Mouse (Mus musculus): ENCODE measurements around the gene A430005L14Rik. TPM values are rescaled to one million over a fixed set of nuclear protein-coding genes. Genes with fewer than 3 reads are reported as not detected.

The A430005L14Rik gene
- total RNA-seq, 2 experiments from 2014 or later, result 18.8 to 21.4 TPM

DNA sequence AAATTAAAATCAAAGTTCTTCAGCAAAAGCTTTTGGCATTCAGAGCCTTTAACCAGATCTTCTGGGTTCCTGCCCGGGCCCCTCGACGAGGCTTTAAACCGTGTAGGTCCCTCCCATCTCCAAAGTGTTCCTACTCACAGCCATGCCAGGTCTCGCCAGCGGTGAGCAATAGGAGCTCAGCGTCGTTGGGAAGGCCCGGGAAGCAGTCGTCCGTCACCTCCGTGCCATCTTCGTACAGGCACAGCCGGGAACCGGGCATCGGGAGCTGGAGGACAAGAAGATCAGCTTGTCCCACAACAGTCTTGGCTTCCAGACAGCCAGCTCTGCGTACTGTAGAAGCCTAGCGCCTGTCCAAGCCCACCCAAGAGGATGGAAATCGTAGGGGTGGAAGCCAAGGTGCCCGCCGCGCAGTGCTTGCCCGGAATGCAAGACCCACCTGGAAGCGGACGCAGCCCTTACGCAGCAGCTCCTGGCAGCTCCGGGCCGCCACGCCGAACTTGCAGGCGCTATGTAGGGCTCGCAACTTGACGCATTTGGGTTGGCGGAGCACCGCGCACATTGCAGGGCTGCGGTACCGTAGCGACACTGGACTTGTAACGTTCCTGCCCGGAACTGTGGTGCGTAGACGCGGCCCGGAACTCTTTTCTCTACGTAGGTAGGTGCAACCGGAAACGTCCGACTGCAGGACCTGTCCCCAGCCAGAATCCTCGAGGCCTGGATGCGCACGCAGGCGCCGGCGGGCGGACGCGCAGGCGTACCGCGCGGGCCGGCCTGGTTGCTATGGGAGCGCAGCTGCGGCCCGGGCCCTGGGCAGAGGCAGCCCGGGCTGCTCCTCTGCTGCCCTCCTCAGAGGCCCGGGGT, 17.6 kb downstream of the A430005L14Rik start, which contains the start of the genes Dffb and Cep104:
Gene Dffb (minus strand): TSS at position 696 of the 861 bp plus-strand sequence.
Gene Cep104 (plus strand): TSS at position 764 of the 861 bp plus-strand sequence.
- peak; percentile 96 to 97 for DNase-seq

- no peak for DNase-seq
Measured at GRCm38 (mm10) chr4:153975292-153975662, 18.2 kb downstream of the A430005L14Rik start.

- DNase-seq, result no peak
Measured at GRCm38 (mm10) chr4:153975768-153976167, 18.7 kb downstream of the A430005L14Rik start.

GRCm38 (mm10) chr4:153979243-153979642, 22.2 kb downstream of the A430005L14Rik start:
- no peak for DNase-seq

DNA sequence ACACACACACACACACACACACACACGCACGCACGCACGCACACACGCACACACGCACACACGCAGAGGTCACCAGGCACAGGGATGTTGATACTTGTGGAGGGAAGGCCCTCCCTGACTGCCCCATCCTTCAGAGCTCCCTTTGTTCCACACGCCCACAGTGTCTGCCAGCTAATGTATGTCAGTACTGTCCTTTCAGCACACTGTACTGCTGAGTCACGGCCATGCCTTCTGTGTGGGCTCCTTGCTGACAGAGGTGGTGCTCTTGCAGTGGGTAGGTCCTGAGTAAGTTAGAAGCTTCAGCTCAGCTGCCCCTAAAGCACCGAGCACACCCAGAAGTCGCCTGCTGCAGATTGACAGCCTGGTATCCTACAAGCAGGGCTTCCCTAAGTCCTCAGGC, 23.4 kb downstream of the A430005L14Rik start:
- DNase-seq, result no peak

DNA sequence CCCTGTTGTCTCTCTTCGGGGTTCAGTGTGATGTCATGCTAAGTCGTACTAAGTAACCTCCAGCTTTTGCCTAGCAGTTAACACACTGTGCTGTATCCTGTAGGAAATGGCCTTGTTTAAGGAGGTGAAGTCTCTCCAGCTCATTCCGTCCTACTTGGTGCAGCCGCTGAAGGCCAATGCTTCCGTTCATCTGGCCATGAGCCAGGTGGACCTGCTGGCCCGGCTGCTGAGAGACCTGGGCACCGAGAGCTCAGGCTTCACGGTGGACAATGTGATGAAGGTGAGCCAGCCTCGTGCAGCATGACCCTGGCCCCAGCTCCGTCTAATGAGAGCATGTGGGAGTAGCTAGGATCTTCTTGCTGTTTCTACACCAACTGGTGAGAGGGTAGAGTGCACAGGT, 35.7 kb downstream of the A430005L14Rik start:
- DNase-seq, result peak in 1 of 2 experiments; percentile 30

GRCm38 (mm10) chr4:153993505-153993904, 36.5 kb downstream of the A430005L14Rik start:
- peak in 1 of 2 experiments; percentile 43 for DNase-seq

DNA sequence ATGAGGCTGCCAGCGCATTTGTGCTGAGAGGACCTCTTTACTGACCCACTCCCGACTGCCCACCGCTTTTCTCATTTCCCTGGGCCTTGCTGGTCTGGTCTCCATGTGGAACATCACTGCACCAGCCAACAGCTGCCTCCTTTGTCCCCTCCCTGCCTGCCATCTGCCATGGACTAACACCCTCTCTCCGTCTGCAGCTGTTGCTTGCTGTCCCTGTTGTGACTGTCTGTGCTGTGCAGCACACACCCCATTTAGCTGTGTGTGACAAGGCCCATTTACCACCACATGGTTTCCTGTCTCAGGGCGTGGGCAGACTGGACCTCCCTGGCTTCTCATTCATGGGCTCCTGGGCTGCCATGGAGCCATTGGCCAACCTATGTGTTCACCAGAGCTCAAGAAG, 48.5 kb downstream of the A430005L14Rik start:
- DNase-seq, result no peak

- DNase-seq, result no peak
Measured at GRCm38 (mm10) chr4:154006264-154006663, 49.2 kb downstream of the A430005L14Rik start.

GRCm38 (mm10) chr4:154007759-154008158, 50.7 kb downstream of the A430005L14Rik start:
- peak; percentile 32 to 50 for DNase-seq

DNA sequence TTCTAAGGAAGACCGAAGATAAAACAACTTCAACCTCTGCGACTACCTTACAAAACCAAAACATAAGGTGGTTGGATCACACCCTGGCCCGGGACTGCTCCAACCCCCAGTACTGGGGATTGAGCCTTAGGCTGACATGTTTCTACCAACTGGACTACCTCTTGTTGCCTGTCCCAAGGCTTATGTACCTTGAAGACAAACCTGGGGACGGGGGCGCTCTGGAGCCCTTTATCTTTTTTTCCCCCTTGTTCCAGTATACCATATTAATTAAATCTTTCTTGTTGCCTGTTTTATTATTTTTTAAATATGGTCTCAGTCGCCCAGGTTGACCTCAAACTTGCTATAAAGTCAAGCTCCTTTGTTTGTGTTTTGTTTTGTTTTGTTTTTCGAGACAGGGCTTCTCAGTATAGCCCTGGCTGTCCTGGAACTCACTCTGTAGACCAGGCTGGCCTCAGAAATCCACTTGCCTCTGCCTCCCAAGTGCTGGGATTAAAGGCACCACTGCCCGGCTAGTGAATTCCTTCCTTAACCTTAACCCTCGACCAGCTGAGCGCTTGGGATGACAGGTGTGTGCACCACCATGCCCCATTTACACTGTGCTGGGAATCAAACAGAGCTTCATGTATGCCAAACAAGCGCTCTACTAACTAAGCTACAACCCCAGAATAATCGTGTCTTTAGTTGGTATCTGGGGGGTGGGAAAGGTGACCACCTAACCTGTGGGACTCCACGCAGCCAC, 54.0 kb downstream of the A430005L14Rik start:
- no peak for DNase-seq

Other genes with a start within 250 kb of the A430005L14Rik start
- gene Dffb, start 17.9 kb downstream of the A430005L14Rik start, total RNA-seq (2021), result 1 to 10 TPM; 2.9 to 3.7 TPM
- gene Cep104, start 18.0 kb downstream of the A430005L14Rik start, total RNA-seq (2021), result 10 to 100 TPM; 25.3 to 28.2 TPM
- gene Lrrc47, start 54.5 kb downstream of the A430005L14Rik start, total RNA-seq (2021), result 10 to 100 TPM; 55.6 to 58.5 TPM
- gene Smim1, start 69.0 kb downstream of the A430005L14Rik start, total RNA-seq (2021), result 10 to 100 TPM; 45.4 to 54.8 TPM
- not detected for gene Ccdc27, start 85.4 kb downstream of the A430005L14Rik start, total RNA-seq (2021)
- gene Trp73, start 183.0 kb downstream of the A430005L14Rik start, total RNA-seq (2021), result not detected
- 10 to 100 TPM; 20.3 to 22.6 TPM for gene Wrap73, start 185.1 kb downstream of the A430005L14Rik start, total RNA-seq (2021)
- 100 to 1,000 TPM; 159 to 168 TPM for gene Tprgl, start 203.4 kb downstream of the A430005L14Rik start, total RNA-seq (2021)
- 1 to 10 TPM; 2.9 to 3.4 TPM for gene Megf6, start 213.5 kb downstream of the A430005L14Rik start, total RNA-seq (2021)